Mouse (Mus musculus): Measurements from ENCODE around the gene Galnt3. TPM values are rescaled to one million over a fixed set of nuclear protein-coding genes. Genes with fewer than 3 reads are reported as not detected.
A peak's percentile ranks its signal among the peaks of the same experiment; 100 is the strongest.

The Galnt3 gene
- polyA plus RNA-seq, 1 experiment from 2014 or later = 11.3 TPM

GRCm38 (mm10) chr2:66123756-66124589, 821 bp downstream of the Galnt3 start:
- Histone ChIP-seq H3K9ac (replicated peaks; ENCODE audit: low read depth) (peak overlapping the region; percentile 43), H3K36me3 (ENCODE audit: insufficient read depth, low read length) (no peaks in the 10 kb centered on the region), H3K4me2 (replicated peaks; ENCODE audit: low read depth, low read length) (peak overlapping the region; percentile 100), H3K27me3 (replicated peaks; ENCODE audit: insufficient read depth, low read length) (peaks cover 3% of the 10 kb centered on the region; the same call in 1 of the 2 replicates), H3K9me3 (ENCODE audit: low read length) (no peaks in the 10 kb centered on the region), H3K4me3 (ENCODE audit: low read depth, low read length) (peak overlapping the region; percentile 67), H3K4me1 (ENCODE audit: insufficient read depth, low read depth, low read length) (no peaks in the 10 kb centered on the region), H3K27ac (ENCODE audit: low read length) (peak overlapping the region; percentile 54; the same call in 1 of the 2 replicates)
- DNase-seq (ENCODE audit: low spot score) (no peak), ATAC-seq (peak; percentile 65)
- under 1% methylated on average over 42 of the region's 57 CpGs for WGBS
- TF ChIP-seq EP300 (IDR thresholded peaks at IDR 0.05) (no peak), CTCF (IDR thresholded peaks at IDR 0.05) (no peak)

GRCm38 (mm10) chr2:66117686-66118085, 7.1 kb downstream of the Galnt3 start:
- H3K9me3 ChIP-seq (ENCODE audit: low read length) = no peaks in the 10 kb centered on the region
- no peaks in the 10 kb centered on the region for H3K27me3 ChIP-seq (replicated peaks; ENCODE audit: insufficient read depth, low read length)
- WGBS = 69% methylated on average over 3 of the region's 3 CpGs
- no peak overlapping the region for H3K4me2 ChIP-seq (replicated peaks; ENCODE audit: low read depth, low read length)
- no peak for TF ChIP-seq CTCF (IDR thresholded peaks at IDR 0.05)
- no peak for TF ChIP-seq EP300 (IDR thresholded peaks at IDR 0.05)
- DNase-seq (ENCODE audit: low spot score) = no peak
- H3K27ac ChIP-seq (ENCODE audit: low read length) = no peak overlapping the region
- H3K4me3 ChIP-seq (ENCODE audit: low read depth, low read length) = no peak overlapping the region
- ATAC-seq = peak; percentile 12; the same call in 1 of the 2 replicates
- H3K36me3 ChIP-seq (ENCODE audit: insufficient read depth, low read length) = no peaks in the 10 kb centered on the region
- H3K4me1 ChIP-seq (ENCODE audit: insufficient read depth, low read depth, low read length) = no peaks in the 10 kb centered on the region
- H3K9ac ChIP-seq (replicated peaks; ENCODE audit: low read depth) = no peak overlapping the region

GRCm38 (mm10) chr2:66107864-66108514, 16.8 kb downstream of the Galnt3 start:
- Histone ChIP-seq H3K4me2 (replicated peaks; ENCODE audit: low read depth, low read length) (no peak overlapping the region), H3K36me3 (ENCODE audit: insufficient read depth, low read length) (no peaks in the 10 kb centered on the region), H3K27ac (ENCODE audit: low read length) (no peak overlapping the region), H3K4me3 (ENCODE audit: low read depth, low read length) (no peak overlapping the region), H3K9ac (replicated peaks; ENCODE audit: low read depth) (no peak overlapping the region), H3K27me3 (replicated peaks; ENCODE audit: insufficient read depth, low read length) (no peaks in the 10 kb centered on the region), H3K4me1 (ENCODE audit: insufficient read depth, low read depth, low read length) (no peaks in the 10 kb centered on the region), H3K9me3 (ENCODE audit: low read length) (no peaks in the 10 kb centered on the region)
- no peak for ATAC-seq
- DNase-seq (ENCODE audit: low spot score) = no peak
- WGBS = 94% methylated on average over 9 of the region's 9 CpGs
- TF ChIP-seq EP300 (IDR thresholded peaks at IDR 0.05) (no peak), CTCF (IDR thresholded peaks at IDR 0.05) (no peak)

GRCm38 (mm10) chr2:66103740-66104436, 20.9 kb downstream of the Galnt3 start:
- ATAC-seq (no peak), DNase-seq (ENCODE audit: low spot score) (no peak)
- H3K36me3 ChIP-seq (ENCODE audit: insufficient read depth, low read length) = no peaks in the 10 kb centered on the region
- no peak overlapping the region for H3K4me3 ChIP-seq (ENCODE audit: low read depth, low read length)
- TF ChIP-seq CTCF (IDR thresholded peaks at IDR 0.05) = no peak
- TF ChIP-seq EP300 (IDR thresholded peaks at IDR 0.05) = no peak
- H3K9me3 ChIP-seq (ENCODE audit: low read length) = no peaks in the 10 kb centered on the region
- H3K27me3 ChIP-seq (replicated peaks; ENCODE audit: insufficient read depth, low read length) = no peaks in the 10 kb centered on the region
- WGBS = 24% methylated on average over 10 of the region's 10 CpGs
- H3K4me1 ChIP-seq (ENCODE audit: insufficient read depth, low read depth, low read length) = no peaks in the 10 kb centered on the region
- H3K4me2 ChIP-seq (replicated peaks; ENCODE audit: low read depth, low read length) = no peak overlapping the region
- H3K27ac ChIP-seq (ENCODE audit: low read length) = no peak overlapping the region
- no peak overlapping the region for H3K9ac ChIP-seq (replicated peaks; ENCODE audit: low read depth)

- no peaks in the 10 kb centered on the region for H3K27me3 ChIP-seq (replicated peaks; ENCODE audit: insufficient read depth, low read length)
Measured at GRCm38 (mm10) chr2:66101686-66102304, 23.0 kb downstream of the Galnt3 start.

More at GRCm38 (mm10) chr2:66101686-66102304, 23.0 kb downstream of the Galnt3 start:
- no peak overlapping the region for H3K27ac ChIP-seq (ENCODE audit: low read length)
- no peak overlapping the region for H3K9ac ChIP-seq (replicated peaks; ENCODE audit: low read depth)
- WGBS = 94% methylated on average over 9 of the region's 9 CpGs
- no peaks in the 10 kb centered on the region for H3K9me3 ChIP-seq (ENCODE audit: low read length)
- H3K4me2 ChIP-seq (replicated peaks; ENCODE audit: low read depth, low read length) = no peak overlapping the region
- no peak for DNase-seq (ENCODE audit: low spot score)
- TF ChIP-seq EP300 (IDR thresholded peaks at IDR 0.05) (no peak), CTCF (IDR thresholded peaks at IDR 0.05) (no peak)
- H3K4me3 ChIP-seq (ENCODE audit: low read depth, low read length) = no peak overlapping the region
- no peak for ATAC-seq
- no peaks in the 10 kb centered on the region for H3K36me3 ChIP-seq (ENCODE audit: insufficient read depth, low read length)
- H3K4me1 ChIP-seq (ENCODE audit: insufficient read depth, low read depth, low read length) = no peaks in the 10 kb centered on the region
